Mouse (Mus musculus): ENCODE measurements around the gene Pou6f1. TPM values are rescaled to one million over a fixed set of nuclear protein-coding genes. Genes with fewer than 3 reads are reported as not detected.
"Not testable (repeated sequence)": the region's sequence is repeated elsewhere in the genome, so short reads cannot be mapped to it uniquely, and the experiment has no call there.

Pou6f1 gene
- total RNA-seq, 2 experiments from 2014 or later: 105 to 106 TPM

DNA sequence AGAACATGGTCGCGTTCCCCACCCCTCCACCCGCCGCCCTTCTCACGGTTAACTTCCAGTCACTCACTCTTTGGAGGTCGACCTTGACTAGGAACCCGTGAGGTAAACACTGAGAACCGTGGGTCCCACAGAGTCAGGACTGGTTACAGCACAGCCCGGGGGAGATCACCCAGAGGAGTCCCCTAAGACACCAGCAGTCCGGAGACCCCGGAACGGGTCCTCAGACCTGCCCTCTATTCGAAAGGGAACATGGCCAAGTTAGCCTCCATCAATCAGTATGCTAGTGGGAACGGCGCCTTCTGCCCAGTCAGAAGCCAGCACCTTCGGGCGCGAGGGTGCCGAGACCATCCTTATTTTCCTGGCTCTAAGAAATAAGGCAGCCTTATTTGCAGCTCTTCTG is 16.4 kb upstream of the Pou6f1 start:
- DNase-seq: no peak

GRCm38 (mm10) chr15:100615825-100616220 is 16.0 kb upstream of the Pou6f1 start:
- DNase-seq: peak; percentile 85 to 88

DNA sequence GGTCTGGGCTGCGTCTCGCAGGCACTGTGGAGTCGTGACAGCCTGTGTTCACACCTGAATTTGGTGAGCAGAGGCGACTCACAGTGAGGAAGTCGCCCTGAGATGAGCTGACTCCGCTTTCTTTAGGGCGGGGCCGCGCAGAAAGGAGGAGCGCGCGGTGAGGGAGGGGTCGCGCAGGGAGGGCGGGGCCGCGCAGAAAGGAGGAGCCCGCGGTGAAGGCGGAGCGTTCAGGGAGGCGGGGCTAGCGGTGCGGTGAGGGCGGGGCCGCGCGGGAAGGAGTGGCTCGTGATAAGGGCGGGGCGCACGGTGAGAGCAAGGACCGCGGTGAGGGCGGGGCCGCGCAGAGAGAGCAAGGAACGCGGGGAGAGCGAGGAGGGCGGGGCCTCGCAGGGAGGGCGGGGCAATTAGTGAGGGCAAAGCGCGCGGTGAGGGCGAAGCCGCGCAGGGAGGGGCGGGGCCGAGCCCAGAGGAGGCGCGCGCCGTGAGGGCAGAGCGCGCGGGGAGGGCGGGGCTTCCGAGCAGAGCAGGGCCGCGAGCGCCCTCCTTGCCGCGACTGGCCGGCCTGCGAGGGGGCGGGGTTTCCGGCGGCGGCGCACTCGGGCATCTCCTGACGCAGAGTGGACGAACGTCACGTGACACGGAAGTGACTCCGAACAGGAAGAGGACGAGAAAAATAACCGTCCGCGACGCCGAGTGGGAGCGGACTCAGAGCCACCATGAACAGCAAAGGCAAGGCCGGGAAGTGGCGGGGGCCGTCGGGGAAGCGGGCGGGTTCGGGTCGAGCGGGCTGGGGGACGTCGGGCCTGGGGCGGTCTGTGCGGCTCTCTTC is 15.4 kb upstream of the Pou6f1 start, which contains the start of gene Dazap2:
TSS of gene Dazap2 (plus strand) at position 354 of the 829 bp plus-strand sequence.
- DNase-seq: peak; percentile 96 to 97

DNA sequence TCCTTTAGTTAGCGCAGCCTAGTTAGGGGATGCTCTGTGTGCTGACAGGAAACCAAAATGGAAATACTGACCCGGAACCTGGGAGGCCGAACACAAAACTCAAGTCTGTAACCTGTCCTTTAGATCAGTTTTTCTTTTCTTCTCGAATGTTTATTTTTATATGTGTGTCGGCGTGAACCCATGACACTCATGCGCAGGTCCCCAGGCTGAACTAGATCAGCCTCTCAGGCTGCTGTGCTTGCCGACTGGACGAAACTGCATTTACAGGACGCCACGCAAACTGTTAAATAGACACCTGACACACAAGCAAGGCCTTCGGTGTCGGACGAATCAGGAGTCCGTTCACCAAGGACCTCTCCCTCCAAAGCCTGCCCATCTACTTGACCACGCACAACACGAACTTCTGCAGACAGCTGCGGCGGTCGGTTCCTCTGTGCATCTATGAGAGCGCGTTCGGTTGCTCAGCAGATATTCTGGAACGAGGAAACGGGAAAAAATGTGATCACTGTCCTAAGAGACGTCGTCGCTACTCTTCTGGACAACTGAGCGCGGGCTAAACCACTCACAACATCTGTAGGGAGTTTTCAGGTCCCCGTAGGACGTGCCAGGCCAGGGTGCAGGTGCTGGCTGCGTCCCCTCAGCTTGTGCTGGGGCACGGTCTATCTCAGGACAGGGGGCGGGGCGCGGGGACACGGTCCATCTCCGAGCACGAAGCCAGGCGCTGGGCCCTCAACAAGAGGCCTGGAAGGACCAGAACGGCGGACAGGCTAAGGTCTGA is 14.6 kb upstream of the Pou6f1 start:
- DNase-seq: no peak

DNA sequence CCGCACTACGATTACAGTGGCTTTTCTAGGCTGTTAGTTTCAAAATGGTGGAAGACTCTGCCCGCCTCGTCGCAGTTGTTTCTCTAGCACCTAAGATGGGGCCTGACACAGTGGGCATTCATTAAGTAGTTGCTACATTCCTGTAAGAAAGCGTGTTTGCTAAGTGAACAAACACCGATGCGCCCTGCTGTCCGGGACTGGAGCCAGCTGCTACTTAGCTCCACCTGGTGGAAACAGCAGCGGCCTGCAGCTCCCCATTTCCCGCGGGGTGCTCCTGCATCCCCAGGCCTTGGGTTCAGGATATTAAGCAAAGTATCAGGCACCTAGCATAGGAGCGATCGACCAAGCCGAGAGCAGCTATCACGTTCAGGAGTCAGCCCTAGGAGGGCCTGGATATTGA is 13.8 kb upstream of the Pou6f1 start:
- DNase-seq: peak; percentile 78 to 79

DNA sequence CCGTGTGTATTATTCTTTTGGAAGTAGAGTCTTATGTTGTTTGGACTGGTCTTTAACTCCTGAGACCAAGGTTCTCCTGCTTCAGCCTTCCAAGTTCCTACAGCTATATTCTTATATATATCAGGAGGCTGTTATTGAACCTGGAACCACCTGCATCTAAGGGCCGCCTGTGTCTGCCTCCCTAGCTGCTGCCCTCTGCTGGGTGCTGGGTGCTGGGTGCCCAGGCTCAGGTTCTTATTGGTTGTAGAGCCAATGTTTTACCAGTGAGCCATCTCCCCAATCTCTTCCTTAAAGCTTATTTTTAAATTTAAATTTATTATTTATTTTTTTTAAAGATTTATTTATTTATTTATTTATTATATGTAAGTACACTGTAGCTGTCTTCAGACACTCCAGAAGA is 12.6 kb upstream of the Pou6f1 start:
- no peak for DNase-seq

DNA sequence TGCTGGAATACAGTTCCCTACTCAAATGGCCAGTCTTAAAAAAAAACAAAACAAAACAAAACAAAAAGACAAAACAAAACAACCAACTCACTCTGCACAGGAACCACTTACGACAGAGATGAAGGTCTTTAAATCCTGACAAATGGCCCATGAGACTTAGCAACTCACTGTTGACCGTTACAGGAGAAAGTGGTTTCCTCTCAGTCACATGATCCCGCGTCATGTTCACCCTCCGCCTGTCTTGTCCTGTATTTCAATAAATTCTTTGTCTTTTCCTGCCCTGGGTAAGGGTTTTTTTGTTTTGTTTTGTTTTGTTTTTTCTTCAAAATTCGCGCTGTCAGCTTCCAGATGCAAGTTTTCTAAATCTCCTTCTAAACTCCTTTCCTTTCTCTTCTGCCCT is 12.2 kb upstream of the Pou6f1 start:
- no peak for DNase-seq

DNA sequence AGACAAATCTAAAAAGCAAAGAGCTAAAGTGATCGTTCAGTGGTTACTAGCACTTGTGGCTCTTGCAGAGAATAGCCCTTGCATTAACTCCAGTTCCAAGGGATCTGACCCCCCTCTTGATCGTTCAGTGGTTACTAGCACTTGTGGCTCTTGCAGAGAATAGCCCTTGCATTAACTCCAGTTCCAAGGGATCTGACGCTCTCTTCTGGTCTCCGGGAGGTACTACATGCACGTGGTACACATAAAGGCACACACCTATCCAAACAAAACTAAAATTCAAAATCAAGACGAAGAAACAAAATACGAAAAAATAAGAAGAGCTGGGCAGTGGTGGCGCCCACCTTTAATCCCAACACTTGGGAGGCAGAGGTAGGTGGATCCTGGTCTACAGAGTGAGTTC is 6.9 kb upstream of the Pou6f1 start:
- not testable (repeated sequence) for DNase-seq

GRCm38 (mm10) chr15:100601669-100602068 is 1.9 kb upstream of the Pou6f1 start:
- DNase-seq: no peak

GRCm38 (mm10) chr15:100600696-100601272 is 1.0 kb upstream of the Pou6f1 start:
- DNase-seq: no peak

GRCm38 (mm10) chr15:100600047-100600695 is 387 bp upstream of the Pou6f1 start:
- DNase-seq: peak; percentile 62 to 64

GRCm38 (mm10) chr15:100598883-100599275 is 905 bp downstream of the Pou6f1 start:
- peak in 1 of 2 experiments; percentile 12 for DNase-seq

DNA sequence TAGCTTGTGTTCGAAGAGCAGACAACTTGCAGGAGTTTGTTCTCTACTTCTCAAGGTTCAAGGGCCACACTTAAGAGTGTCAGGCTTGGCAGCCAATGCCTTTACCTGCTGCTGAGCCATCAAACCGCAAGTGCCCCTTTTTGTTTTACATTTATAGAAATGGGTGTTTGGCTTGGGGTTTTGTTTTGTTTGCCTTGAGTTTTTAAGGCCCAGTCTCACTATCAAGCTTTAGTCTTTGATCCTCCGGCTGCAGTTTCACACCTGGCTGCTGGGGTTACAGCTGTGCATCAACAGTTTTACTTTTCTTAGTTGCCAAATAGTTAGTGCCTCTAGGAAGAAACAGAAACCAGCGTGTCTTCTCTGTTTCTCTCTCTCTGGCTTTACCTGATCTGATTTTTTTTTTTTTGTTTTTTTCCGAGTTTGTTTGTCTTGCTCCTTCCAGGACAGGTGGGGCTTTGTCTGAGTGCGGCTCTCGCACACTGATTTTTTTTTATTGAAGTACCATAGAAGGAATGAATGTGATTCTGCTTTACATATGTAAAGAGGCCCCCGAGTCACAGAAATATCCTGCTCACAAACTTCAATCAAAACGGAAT is 1.4 kb downstream of the Pou6f1 start:
- no peak for DNase-seq

DNA sequence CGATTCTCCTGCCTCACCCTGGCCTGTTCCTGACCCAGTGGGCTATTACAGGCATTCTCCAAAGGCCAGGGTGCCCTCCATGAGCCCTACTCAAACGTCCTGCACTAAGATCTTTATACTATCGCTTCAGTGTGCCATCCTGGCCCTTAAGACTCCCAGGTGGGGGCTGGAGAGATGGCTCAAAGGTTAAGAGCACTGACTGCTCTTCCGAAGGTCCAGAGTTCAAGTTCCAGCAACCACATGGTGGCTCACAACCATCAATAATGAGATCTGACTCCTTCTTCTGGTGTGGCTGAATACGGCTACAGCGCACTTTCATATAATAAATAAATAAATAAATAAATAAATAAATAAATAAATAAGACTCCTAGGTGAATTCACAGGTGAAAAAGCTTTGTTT is 7.0 kb downstream of the Pou6f1 start:
- DNase-seq: no peak

GRCm38 (mm10) chr15:100590436-100590835 is 9.3 kb downstream of the Pou6f1 start:
- no peak for DNase-seq

DNA sequence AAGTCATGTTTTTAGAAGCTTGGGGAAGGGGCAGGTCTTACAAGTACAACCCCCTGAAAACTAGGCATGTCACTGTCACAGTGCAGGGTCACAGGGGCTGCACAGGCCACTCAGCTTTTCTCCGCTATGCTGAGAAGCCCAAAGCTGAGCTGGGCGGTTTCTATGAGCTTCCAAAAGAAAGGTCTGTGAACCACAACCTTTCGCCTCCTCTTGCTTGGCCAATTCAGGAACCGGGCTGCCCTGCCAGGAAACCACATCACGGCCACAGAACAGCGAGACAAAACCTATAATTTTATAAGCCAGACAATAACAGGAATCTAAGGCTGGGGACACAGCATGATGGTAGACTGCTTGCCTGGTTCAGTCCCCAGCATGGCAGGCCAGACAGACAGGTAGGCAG is 11.5 kb downstream of the Pou6f1 start:
- DNase-seq: no peak

- DNase-seq: no peak
These were observed 12.6 kb downstream of the Pou6f1 start for GRCm38 (mm10) chr15:100587166-100587565.

GRCm38 (mm10) chr15:100585931-100586330 is 13.9 kb downstream of the Pou6f1 start:
- DNase-seq: no peak

GRCm38 (mm10) chr15:100580108-100580507 is 19.7 kb downstream of the Pou6f1 start:
- no peak for DNase-seq

DNA sequence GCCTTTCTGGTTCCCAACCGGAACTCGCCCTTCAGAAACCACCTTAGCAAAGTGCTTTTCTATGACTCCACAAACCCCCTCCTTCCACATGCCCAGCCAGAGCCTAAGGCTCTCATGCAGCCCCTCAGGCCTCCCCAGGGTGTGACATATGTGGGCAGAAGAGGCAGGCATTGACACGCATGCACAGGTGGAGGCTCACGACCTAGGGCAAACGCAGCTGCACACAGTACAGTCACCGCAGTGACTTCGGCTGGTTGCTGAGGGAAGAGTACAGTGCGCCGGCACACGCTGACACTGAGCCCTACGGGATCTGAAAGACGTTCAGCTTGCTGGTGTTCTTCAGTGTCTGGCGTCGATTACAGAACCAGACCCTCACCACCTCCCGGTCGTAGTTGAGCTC is 21.8 kb downstream of the Pou6f1 start:
- no peak for DNase-seq

- DNase-seq: no peak
These were observed 23.0 kb downstream of the Pou6f1 start for GRCm38 (mm10) chr15:100576810-100577209.

DNA sequence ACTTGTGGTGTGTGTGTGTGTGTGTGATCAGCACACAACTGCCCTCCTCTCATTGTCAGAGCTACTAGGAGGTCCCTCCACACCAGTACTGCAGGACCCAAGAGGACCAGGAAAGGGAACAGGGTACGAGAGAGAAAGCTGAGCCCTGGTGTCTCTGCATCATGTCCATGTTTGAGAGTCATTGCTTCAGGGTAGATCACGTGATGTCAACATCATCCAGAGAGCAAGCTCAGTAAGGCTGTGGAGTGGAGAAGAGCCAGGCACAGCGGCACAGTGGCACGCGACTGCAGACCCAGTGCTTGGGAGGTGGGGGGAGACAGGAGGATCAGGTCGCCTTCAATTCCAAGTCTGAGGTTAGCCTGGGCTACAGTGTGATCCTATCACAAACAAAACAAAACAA is 23.4 kb downstream of the Pou6f1 start:
- no peak for DNase-seq
